Mouse (Mus musculus) urinary bladder, postnatal 25 days (tissue): ENCODE data around the gene Nav3.
A peak's percentile ranks its signal among the peaks of the same experiment; 100 is the strongest.

Experiments used
- DNase-seq: peaks from one replicate; pipeline ENCODE4 v3.0.0; 2022; ENCODE audit warnings: low spot score

Gene Nav3

DNA sequence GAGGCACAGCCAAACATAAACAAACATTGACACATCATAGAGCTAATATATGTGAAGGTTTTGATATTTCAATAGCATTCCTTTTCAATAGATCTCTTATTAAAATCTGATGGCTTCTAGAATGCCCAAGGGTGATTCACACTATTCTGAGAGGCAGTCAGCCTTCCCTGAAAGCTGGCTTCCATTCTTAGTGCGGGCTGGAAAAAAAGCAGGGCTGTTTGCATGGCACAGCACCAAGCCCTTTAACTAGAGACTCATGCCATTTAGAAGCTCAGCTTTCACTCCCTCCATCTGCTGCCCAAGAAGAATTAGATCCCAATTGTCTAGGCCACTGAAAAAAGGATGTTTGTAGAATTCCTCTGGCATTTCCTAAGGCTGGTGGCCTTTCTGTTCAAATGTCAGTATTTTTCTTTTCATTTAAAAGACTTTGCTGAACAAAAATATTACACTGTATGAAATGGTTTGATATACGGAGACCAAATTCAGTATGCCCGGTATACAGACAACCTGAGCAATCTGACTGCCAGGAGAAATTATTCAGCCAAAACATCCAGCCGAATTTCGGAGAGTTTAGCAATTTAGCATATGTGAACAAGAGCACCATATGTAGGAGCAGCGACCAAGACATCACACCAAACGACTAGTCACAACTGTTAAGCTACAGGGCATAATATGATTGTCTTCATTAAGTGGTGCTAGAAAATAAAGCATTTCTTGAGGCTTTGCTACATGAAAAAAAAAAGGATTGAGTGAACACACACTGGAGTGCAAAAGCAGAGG is 263.8 kb downstream of the Nav3 start:
- no peak for DNase-seq

DNA sequence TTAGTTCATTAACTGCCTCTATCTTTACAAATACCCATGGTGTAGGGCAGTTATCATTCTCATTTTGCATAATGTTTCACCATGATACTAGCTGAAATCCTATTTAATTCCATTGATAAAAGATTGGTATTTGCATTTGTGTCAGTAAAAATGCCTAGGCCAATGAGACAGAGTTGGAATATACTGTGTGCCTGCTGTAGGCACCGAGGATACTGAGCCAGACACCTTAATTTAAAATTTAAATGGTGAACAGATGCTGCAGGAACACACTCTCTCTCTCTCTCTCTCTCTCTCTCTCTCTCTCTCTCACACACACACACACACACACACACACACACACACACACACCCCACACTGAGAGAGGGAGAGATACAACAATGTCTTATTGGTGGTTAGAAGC is 269.8 kb downstream of the Nav3 start:
- DNase-seq = no peak

DNA sequence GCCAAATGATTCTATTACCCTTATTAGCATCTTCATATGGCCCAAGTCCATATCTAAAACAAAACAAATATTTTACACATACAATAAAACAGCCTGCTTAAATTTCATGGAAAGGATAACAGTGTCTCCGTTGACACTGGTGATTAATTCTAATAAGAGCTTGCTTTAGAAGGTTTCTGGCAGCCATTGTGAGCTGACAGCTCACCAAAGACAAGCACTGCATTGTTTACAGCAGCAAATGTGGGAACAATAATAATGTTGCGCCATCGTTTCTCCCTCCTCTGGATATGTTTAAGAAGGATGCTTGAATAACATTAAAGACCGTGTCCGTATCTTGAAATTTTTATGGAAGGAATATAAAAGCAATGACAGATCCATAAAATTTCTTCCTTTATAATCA is 280.1 kb downstream of the Nav3 start:
- DNase-seq = no peak

DNA sequence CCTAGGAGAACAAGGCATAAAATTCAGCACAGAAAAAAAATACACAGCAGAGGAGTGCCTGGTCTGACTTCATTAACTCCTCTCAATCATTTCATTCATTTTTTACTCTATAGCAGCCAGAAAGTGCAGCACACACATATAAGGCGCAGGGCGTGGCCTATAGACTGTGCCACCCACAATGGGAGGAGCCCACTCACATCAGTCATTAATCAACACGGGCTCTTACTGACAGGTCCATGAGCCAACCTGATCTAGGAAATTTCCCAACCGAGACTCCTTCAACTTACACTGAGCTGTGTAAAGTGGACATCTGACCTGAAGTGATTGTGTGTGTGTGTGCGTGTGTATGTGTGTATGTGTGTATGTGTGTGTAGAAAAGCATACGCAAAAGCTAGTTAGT is 286.6 kb downstream of the Nav3 start:
- DNase-seq = no peak

DNA sequence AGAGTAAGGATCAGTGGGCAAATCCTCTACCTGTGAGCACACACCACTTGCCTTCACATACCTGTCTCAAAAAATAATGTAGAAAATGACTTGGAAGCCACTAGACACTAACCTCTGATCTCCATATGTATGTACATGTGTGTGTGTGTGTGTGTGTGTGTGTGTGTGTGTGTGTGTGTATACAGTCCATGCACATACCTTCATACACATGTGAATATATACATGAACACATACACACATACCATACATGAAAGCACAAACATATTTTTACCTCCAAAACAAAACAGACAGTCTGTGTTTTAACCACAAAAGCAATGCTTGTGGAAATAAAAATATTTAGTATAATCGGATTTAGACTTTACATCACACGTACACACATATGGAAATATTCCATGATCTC is 287.1 kb downstream of the Nav3 start:
- DNase-seq = no peak

DNA sequence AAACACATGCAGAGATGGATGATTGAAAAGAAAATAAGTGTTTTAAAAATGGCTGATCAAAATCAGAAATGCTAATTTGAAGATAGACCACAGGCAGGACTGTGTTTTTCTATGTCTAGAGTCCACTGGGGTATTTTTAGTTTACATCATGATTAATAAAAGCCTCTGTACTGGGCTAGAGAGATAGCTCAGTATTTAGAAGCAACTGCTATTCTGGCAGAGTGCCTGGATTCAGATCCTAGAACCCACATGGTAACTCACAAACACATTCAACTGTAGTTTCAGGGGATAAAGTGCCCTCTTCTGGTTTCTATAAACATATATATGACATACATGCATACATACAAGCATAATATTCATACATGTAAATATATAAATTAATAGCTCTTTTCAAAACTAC is 293.4 kb downstream of the Nav3 start:
- no peak for DNase-seq

DNA sequence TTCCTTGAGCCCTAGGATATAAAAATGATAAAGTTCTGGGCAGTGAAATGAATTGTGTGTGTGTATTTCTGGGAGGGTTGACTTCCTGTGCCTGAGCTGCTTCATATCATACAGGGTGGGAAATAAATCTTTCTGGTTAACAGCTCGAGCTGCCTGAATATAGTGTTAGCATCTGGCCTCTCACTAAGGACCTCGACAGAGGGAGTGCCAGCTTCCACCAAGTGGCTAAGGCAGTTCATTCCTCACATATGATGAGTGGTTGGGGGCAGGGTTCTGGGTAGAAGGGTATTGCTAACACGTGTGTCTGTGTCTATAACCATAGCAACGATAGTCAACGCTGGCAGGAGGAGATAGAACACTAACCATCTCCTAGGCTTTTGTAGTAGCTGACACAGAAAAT is 295.1 kb downstream of the Nav3 start:
- no peak for DNase-seq

DNA sequence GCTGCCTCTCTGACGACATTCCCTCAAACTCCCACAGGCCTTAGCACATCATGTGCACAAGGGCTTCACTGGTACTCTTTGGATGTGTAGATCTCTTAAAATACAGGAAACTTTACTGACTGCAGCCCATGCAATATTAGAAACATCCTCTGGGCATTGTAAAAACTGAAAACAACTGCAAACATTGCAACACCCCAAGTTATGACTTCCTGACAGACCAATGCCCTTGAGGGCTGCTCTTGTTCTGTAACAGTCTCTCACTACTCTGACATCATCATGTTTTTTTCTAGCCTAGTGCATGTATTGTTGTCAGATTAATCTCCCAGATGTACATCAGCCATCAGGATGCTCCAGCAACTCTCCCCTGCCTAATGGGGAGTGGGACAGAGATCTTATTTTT is 296.5 kb downstream of the Nav3 start:
- DNase-seq = no peak

DNA sequence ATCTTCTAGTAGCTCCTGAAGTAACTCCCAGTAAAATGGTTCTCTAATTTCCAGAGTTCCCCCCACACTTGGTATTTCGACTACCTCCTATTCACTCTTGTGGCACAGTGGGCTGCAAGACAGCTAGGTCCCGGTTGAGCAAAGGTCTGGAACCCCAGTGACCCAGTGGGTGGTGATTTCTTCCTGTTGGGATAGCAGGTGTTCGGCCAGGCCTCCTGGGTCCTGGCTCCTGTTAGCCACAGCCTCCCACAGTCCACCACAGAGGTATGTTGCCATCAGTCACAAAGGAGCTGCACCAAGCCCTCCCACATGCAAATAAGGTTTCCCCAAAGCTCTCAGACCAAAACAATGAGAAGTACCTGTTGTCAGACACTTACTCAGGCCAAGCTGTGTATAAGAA is 297.9 kb downstream of the Nav3 start:
- no peak for DNase-seq

DNA sequence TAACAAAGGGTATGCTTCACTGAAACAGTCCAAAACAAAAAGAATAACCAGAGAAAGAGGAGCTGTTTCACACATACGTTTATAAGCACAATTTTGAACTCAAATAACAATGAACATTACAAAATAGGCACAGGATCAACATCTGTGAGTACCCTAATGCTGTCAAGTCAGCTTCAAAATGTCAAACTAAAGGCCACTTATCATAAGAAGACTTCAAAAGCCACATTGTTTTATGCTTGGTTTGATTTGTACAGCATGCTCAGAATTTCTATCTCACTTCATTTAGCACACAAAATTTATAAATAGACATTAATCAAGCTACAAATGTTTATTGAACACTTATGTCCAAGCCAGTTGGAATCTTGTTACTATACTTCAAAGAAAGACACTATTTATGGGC is 299.6 kb downstream of the Nav3 start:
- no peak for DNase-seq

DNA sequence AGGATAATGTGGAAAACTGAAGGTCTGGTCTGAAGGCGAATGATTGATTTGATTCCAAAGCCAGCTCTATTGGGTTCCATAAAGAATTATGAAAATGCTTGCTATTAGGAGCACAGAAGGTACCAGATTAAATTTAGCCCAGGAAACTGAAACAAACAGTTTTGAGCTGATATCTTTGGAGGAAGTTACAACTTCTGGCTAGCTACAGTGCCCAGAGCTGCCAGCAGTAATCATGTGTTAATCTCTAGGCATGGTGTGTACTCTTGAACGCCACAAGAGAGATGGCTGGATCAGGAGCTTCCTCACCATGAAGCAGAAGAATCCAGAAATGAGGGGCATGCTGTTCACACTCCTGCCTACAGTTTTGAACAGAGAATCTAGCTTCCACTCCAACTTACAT is 300.5 kb downstream of the Nav3 start:
- no peak for DNase-seq

DNA sequence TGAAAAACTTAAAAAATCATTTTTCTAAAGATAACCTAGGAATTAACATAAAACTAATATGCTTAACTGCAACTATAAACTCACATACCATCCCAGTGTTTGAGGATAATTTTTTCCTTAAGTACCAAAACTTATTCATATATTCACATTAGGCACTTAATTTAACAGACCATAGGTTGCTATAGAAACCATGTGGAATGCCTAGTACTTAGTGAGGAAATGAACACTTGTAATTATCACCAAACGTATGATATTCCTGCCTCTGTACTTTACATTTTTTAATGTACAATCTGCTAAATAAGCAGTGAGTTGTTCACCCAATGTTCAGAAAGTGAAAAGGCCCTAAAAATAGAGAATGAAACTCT is 301.1 kb downstream of the Nav3 start:
- DNase-seq = no peak

DNA sequence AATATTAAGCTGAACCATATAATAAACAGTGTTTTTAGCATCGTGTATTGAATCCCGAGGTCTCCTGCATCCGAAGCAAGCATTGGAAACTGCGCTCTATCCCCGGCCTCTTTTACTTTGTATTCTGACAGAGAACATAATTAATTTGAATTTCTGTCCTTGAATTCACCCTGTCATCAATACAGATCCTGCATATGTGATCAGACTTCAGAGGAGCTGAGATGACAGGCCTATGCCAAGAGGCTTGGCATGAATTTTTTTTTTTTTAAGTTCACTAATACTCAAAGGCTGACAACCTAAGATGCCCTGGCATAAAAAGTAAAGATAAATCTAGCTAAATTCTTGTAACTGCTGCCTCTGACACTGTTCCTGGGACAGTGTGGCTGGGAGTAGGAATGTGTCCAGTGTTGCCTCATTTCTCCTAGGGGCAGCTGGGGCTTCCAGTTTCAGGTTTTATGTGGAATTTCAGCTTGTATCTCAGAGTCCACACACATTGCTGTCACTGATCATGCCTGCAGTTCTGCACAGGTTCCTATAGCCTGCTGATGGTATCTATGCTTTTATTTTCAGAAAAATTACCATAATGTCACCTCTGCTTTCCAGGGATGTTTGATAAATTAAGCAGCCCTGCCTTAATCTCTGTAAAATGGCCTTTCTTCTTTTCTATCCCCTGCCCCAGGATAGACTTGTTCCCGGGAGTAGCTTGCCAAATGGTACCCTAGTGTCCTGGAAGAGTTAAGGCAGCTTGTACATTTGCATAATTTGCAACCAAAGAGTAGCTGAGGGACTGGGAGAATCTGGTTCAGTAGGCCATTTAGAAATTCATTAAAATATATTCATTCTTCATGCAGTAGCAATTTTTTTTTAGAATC is 301.8 kb downstream of the Nav3 start:
- no peak for DNase-seq

DNA sequence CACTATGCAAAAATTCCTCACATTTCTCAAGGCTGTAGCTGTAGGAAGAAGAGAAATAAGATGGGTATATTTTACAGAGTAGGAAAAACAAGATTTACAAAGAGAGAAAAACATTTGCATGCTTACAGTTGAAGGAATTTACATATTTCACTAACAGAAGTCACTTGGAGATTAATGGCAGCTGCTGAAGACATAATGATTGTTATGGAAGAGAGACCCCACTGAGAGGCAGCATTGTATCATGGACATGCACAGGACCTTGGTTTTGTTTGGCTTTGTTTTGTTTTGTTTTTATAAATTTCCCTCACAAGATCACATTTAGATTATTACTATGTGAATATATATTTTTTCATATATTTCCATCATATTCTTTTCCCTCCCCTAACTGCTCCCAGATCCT is 335.4 kb downstream of the Nav3 start:
- DNase-seq = no peak

DNA sequence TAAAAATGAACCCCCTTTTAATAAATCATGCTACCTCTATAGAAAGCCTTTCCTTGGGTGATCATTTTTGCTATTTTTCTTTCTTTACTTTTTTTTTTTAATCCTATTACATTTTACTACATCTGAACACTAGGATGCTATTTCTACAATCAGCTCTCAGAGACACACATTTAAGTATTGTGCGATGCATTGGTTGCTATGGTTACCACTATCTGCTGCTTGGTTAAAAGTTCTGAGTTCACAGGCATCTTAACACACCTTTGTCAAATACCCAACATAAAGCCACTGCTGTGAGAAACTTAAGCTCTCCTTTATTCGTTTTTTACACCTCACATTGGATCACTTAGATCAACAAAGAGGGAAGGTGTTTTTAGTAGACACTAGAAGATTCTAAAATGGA is 338.7 kb downstream of the Nav3 start:
- no peak for DNase-seq

DNA sequence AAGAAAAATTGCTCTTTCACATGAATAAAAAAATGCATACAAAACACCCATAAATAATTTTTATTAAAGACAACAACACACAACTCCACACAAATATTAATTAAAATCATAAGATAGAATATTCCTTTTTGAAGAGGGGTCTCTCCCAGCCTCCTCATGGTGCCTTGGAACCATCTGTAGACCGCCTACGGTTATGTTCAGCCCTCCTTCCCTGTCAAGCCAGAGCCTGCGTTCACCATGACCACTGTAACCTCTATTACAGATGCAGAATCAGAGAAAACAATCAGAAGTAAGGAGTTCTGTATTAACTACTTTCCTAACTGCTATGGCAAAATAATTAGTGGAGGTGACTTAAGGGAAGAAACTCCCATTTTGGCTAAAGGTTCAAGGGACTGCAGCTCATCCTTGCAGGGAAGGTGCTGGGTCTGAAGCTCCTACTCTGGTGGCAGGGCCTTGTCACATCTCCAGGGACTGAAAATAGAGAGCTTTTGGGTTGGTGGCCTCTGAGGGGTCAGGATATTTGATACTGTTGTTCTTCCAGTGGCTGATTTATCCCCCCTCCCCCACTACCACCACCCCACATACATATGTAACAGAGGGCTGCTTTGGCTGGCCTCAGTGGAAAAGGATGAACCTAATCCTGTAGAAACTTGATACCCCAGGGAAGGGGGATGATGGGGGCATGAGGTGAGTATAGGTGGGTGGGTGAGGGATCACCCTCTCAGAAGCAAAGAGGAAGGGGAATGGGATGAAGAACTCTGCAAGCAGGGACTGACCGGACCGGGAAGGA is 343.1 kb downstream of the Nav3 start:
- no peak for DNase-seq

DNA sequence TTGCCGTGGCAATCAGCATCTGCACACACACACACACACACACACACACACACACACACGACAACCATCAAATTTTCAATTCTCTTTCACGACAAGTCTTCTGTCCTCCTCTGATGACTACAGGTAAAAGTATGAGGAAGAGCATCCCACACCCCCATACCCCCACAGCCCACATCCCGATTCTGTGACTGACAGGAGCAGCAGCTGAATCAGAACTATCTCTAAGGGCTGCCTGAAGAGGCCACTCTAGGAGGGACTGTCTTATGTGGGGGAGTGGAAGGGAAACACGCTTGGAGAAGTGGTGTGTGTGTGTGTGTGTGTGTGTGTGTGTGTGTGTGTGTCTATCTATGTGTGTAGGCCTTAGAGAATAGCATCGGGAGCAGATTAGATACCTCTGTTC is 352.7 kb downstream of the Nav3 start:
- no peak for DNase-seq

DNA sequence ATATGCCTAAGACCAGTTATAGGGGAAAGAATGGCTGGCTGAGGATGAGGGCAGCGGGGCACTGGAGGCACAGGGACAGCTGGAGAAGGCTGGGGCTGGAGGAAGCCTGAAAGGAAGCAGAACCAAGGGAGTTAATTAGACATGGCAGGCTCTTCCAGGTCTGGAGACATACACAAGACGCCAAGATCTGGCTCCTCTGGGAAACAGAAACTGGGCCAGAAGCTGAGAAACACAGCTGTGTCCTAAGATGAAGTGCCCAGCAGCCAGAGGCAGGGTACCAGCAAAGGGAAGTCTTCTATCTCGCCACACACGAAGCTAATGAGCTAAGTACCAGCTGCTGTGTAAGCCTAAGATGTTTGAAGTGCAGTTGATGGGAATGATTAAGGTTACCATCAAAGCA is 353.8 kb downstream of the Nav3 start:
- no peak for DNase-seq

DNA sequence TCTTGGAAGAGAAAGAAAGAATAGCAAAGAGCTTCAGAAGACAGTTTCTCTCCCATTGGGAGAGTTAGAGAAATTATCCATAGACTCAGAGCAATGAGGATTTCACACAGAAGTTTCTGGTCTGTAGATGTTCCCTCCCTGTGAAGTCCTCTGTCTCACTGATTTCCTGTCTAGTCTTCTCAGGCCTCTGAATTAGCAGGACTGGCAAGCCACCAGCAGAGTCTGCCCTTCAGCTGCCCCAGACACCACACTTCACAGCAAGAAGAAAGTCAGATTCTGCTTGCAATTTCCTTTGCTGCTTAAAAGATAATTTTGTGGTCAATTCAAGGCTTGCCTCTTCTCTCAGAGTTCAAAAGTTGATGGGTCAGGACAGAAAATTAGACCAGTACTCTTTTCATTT is 361.6 kb downstream of the Nav3 start:
- DNase-seq = no peak

DNA sequence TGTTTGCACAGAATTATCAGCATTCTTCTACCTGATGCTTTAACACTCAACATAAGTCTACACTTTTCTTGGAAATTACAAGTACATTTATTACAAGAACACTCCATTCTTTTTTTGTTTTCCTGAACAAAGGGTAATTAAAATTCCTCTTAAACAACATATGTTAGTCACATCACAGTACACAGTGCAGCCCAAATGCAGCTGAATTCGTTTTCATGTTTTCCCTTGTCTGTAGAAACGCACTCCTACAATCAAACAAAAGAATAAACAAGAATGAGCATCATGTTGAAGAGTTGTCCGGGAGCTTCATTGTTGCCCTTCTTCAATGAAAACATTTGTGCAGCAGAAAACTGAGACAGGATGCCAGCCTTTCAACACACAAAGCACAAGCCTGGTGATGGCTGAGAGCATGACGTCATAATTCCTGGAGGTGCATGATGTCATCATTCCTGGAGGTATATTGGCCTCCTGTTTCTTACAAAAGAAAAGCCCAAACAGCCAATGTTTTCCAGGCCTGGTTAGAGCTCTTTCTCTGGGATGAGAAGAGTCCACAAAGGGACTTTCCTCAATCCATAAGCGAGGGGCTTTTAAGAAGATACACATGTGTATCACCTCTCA is 367.5 kb downstream of the Nav3 start:
- no peak for DNase-seq

DNA sequence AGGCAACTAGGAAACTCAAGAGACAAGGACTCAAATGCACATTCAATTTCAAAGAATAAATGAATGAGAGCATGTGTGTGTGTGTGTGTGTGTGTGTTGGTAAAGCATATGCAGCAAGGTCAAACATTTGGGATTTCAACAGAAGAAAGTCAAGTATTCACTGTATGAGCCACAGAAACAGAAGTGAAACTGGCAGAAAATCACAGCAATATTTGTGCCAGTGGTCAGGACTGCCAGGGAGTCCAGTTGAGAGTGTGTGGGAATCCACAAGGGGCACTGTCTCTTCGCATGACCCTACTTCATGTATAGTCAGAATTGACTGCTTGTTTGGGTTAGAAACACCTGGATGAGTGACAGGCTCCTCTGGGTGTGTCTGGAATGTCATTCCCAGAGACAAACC is 370.1 kb downstream of the Nav3 start:
- DNase-seq = no peak

DNA sequence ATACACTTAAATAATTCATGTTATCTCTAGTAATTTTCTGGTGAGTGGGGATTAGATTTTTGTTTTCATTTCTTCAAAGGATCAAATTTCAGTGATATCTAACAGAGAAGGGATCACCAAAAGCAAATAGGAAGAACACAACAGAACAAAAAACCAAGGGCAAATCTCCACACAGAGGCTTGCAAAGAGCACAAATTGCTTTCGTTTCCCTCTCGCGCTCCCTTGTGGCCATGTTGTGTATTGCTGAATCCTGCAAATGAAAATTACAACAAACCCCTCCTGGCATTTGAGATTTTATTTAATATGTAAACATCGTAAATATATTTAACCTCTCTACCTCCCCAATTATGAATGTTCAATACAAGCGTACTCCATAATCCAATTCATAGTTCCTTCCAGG is 370.8 kb downstream of the Nav3 start:
- peak; percentile 60 for DNase-seq
